Mouse (Mus musculus) stomach, embryonic 14.5 days (tissue): Measurements from ENCODE around the gene Mllt3. TPM values are rescaled to one million over a fixed set of nuclear protein-coding genes. Genes with fewer than 3 reads are reported as not detected.

ENCODE experiments used
- ATAC-seq: fragments of 200-750 bp; cut with Nextera tagmentation; 2 replicates; pipeline ENCODE4 v1.8.0; 2017; ENCODE audit warnings: low read depth, moderate TSS enrichment; ENCODE audit not compliant: insufficient number of reproducible peaks, insufficient read depth, low FRiP score
- H3K27ac ChIP-seq: fragments of 300-500 bp; sonication (generic); 2 replicates; pipeline ENCODE4 v1.5.1; 2014; ENCODE audit warnings: mild to moderate bottlenecking, low read length, moderate library complexity, mixed read lengths
- H3K27me3 ChIP-seq: fragments of 300-500 bp; sonication (generic); 2 replicates; pipeline ENCODE4 v1.6.1; 2014; ENCODE audit warnings: low read length, control low read depth, mixed read lengths; ENCODE audit not compliant: control insufficient read depth, insufficient read depth
- H3K36me3 ChIP-seq: fragments of 300-500 bp; sonication (generic); 2 replicates; pipeline ENCODE4 v1.6.1; 2014; ENCODE audit warnings: mild to moderate bottlenecking, control low read depth, low read length, moderate library complexity, mixed read lengths; ENCODE audit not compliant: control insufficient read depth, insufficient read depth
- H3K4me1 ChIP-seq: fragments of 300-500 bp; sonication (generic); 2 replicates; pipeline ENCODE4 v1.6.1; 2014; ENCODE audit warnings: low read length, control low read depth, mixed read lengths; ENCODE audit not compliant: control insufficient read depth, insufficient read depth
- H3K4me2 ChIP-seq: fragments of 300-500 bp; sonication (generic); replicated peaks from 2 replicates; pipeline ENCODE4 v1.6.1; 2014; ENCODE audit warnings: low read depth, low read length, control low read depth
- H3K4me3 ChIP-seq: fragments of 300-500 bp; sonication (generic); 2 replicates; pipeline ENCODE4 v1.5.1; 2014; ENCODE audit warnings: low read depth, low read length, control low read depth
- H3K9ac ChIP-seq: fragments of 300-500 bp; sonication (generic); replicated peaks from 2 replicates; pipeline ENCODE4 v1.6.1; 2014; ENCODE audit warnings: low read depth, mild to moderate bottlenecking, control low read depth, low read length, moderate library complexity, mixed read lengths
- H3K9me3 ChIP-seq: fragments of 300-500 bp; sonication (generic); 2 replicates; pipeline ENCODE4 v1.6.1; 2016; ENCODE audit warnings: low read depth, low read length, control low read depth; ENCODE audit not compliant: control insufficient read depth
- WGBS: fragments of 180-500 bp; shearing (Covaris S2); extraction: QIAGEN DNeasy Blood & Tissue Kit; methylation state at CpG from one replicate; pipeline ENCODE4 v1.1.7; 2014; 5-methylcytosine and 5-hydroxymethylcytosine counted together
- polyA plus RNA-seq: library from polyadenylated mRNA; unstranded; fragments of >200 nt; fragmentation: Nextera tagmentation; extraction: Ambion mirVana; gene quantifications from 2 replicates; pipeline ENCODE4 v1.2.1, GENCODE M21; 2014

Gene Mllt3
- polyA plus RNA-seq, 1 experiment from 2014 or later = 43.1 TPM

DNA sequence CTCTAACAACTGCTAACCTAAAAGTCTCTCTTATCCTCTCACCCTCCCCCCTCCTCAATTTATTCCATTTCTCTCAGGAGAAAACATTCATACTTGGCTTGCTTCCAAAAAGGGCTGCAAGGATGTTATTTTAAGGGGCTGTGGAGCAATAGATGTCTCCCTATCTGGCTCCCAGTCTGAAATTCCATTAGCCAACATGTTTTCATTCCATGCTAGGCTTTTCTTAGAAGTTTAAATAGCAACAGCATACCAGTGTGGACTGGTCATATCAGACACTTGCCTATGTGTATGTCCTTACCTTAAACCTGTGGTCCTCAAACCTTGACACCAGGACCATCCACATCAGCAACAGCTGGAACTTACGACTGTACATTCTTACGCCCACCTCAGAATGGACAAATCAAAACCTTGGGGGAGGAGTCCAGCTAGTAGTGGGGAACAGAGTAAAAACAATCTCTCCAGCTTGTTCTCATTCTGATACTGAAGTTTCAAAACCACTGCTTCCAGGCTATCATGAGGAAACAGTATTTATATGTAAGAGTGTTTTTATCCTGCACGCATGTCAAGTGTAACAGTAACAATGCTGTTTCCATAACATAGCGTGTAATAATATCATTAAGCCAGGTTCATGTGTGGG is 99.3 kb downstream of the Mllt3 start:
- Histone ChIP-seq H3K4me2 (no peak overlapping the region), H3K4me3 (no peak overlapping the region), H3K27ac (no peak overlapping the region), H3K9ac (no peak overlapping the region), H3K9me3 (no peaks in the 10 kb centered on the region), H3K36me3 (no peaks in the 10 kb centered on the region), H3K27me3 (no peaks in the 10 kb centered on the region), H3K4me1 (peaks cover 20% of the 10 kb centered on the region; the same call in 1 of the 2 replicates)
- WGBS = 60% methylated on average over 4 of the region's 4 CpGs
- 0 out of 2 replicates have a peak, but pooled peaks have one; percentile 33 for ATAC-seq

GRCm38 (mm10) chr4:87930356-87931245 is 102.6 kb downstream of the Mllt3 start:
- H3K4me3 ChIP-seq = no peak overlapping the region
- H3K27ac ChIP-seq = no peak overlapping the region
- H3K4me2 ChIP-seq = no peak overlapping the region
- H3K9ac ChIP-seq = no peak overlapping the region
- no peak for ATAC-seq
- peaks cover 22% of the 10 kb centered on the region; the same call in 1 of the 2 replicates for H3K4me1 ChIP-seq
- H3K36me3 ChIP-seq = no peaks in the 10 kb centered on the region
- H3K9me3 ChIP-seq = no peaks in the 10 kb centered on the region
- H3K27me3 ChIP-seq = no peaks in the 10 kb centered on the region
- WGBS = 83% methylated on average over 8 of the region's 8 CpGs

DNA sequence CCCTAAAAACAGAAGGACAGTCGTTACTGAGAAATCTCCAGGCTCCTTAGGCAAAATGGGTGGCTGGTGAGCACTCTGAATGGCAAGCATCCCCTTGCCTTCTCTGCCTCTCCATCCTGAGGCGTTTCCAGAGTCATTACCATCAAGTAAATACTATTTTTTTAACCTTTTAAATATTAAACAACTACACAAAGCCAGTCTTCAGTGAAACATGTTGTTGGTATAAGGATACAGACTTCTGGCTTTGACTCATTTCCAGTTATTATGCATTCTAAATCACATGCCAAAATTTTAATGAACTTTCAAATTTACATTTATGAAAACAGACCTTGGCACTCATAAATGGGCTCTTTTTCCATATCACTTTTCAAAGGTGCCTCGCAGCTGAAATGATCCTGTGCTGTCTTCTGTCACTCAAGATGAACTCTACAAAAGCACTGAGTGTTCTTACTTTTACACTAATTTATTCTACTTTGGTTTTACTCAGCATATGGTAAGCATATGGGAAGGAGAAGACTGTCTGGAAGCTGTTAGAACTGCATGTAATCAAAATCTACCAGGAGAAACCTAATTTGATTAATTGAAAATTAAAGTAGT is 104.5 kb downstream of the Mllt3 start:
- H3K27ac ChIP-seq = no peak overlapping the region
- no peak for ATAC-seq
- 59% methylated on average over 3 of the region's 3 CpGs for WGBS
- no peak overlapping the region for H3K9ac ChIP-seq
- H3K4me1 ChIP-seq = peaks cover 6% of the 10 kb centered on the region; the same call in 1 of the 2 replicates
- no peak overlapping the region for H3K4me2 ChIP-seq
- no peaks in the 10 kb centered on the region for H3K27me3 ChIP-seq
- H3K36me3 ChIP-seq = no peaks in the 10 kb centered on the region
- no peaks in the 10 kb centered on the region for H3K9me3 ChIP-seq
- H3K4me3 ChIP-seq = no peak overlapping the region

- ATAC-seq = no peak
These were observed 105.8 kb downstream of the Mllt3 start for GRCm38 (mm10) chr4:87927354-87927753.

GRCm38 (mm10) chr4:87920664-87921063 is 112.5 kb downstream of the Mllt3 start:
- Histone ChIP-seq H3K9me3 (no peaks in the 10 kb centered on the region), H3K4me2 (no peak overlapping the region), H3K9ac (no peak overlapping the region), H3K4me1 (0 out of 2 replicates have a peak, but pooled peaks cover 7% of the 10 kb centered on the region), H3K27me3 (no peaks in the 10 kb centered on the region), H3K36me3 (no peaks in the 10 kb centered on the region), H3K4me3 (no peak overlapping the region), H3K27ac (no peak overlapping the region)
- no peak for ATAC-seq
- WGBS = 68% methylated on average over 8 of the region's 8 CpGs

More at GRCm38 (mm10) chr4:87927354-87927753, 105.8 kb downstream of the Mllt3 start:
- no peaks in the 10 kb centered on the region for H3K36me3 ChIP-seq
- H3K4me2 ChIP-seq = no peak overlapping the region
- no peak overlapping the region for H3K4me3 ChIP-seq
- H3K9ac ChIP-seq = no peak overlapping the region
- H3K27me3 ChIP-seq = no peaks in the 10 kb centered on the region
- WGBS = 38% methylated on average over 10 of the region's 10 CpGs
- H3K9me3 ChIP-seq = no peaks in the 10 kb centered on the region
- H3K4me1 ChIP-seq = 0 out of 2 replicates have a peak, but pooled peaks cover 4% of the 10 kb centered on the region
- no peak overlapping the region for H3K27ac ChIP-seq

DNA sequence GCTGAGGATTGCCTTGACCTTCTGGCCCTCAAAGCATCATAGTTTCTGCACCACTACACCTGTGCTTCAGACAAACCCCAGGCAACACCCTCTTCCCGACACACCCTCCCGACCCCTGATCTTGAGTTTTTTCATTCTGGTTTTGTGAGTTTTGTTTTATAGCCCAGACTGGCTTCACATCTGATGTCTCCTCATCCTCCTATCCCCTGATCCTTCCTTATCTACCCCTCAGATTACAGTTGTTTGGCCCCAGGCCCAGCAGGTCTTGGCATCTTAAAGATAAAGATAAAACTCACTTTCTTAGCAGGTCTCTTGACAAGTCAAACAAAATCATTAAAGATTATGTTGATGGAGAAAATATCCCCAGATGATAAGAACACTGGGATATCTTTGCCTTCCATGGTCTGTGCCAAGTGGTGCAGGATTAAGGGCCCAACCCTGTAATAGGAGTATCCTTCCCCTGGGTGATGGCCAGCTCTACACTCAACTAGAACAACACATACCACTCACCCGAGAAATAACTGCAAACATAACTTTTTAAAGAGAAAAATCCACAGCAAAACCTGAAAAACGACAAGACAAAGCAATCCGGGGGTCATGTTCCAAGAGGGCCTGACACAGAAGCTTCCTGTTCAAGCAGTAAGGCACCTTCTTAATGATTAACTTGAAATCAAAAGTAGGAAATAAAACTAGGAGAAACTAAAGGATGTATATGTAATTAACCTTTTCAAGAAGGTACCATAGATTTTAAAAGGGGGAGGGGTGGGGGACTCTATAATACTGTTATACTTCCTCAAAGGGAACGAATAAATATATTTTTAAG is 121.8 kb downstream of the Mllt3 start:
- no peaks in the 10 kb centered on the region for H3K27me3 ChIP-seq
- no peaks in the 10 kb centered on the region for H3K36me3 ChIP-seq
- peaks cover 11% of the 10 kb centered on the region for H3K4me1 ChIP-seq
- no peak overlapping the region for H3K4me3 ChIP-seq
- 55% methylated on average over 6 of the region's 6 CpGs for WGBS
- no peaks in the 10 kb centered on the region for H3K9me3 ChIP-seq
- 0 out of 2 replicates have a peak, but pooled peaks have one; percentile 63 for ATAC-seq
- no peak overlapping the region for H3K4me2 ChIP-seq
- peak overlapping the region; percentile 28; the same call in 1 of the 2 replicates for H3K27ac ChIP-seq
- H3K9ac ChIP-seq = no peak overlapping the region

DNA sequence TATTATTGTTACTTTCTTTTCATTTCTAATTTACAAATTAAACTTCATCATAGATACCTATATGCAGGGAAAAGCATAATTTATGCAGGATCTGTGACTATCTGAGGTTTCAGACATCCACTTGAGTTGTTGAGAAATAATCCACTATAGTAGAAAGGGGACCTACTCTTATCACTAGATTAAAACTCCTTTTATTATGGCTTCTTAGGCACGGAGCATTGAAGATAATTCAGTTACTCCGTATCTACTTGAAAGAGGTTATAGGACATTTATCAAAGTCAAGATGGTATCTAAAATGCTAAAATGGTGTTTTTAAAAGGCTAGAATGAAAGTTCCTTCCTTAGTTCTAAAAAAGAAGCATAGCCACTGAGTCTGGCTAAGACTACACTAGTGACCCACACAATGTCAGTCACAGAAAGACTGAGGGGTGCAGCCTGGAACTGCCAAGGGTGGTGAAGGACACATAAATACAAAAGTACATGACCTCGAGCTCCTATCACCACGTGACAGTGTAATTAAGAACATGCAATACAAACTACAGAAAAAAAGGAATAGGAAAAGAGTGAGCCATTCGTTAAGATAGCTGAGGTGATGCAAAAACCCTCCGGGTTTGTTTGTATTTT is 127.9 kb downstream of the Mllt3 start:
- Histone ChIP-seq H3K36me3 (no peaks in the 10 kb centered on the region), H3K4me3 (no peak overlapping the region), H3K9ac (no peak overlapping the region), H3K27ac (no peak overlapping the region), H3K27me3 (no peaks in the 10 kb centered on the region), H3K9me3 (no peaks in the 10 kb centered on the region), H3K4me2 (no peak overlapping the region), H3K4me1 (no peaks in the 10 kb centered on the region)
- WGBS = 45% methylated on average over 6 of the region's 6 CpGs
- ATAC-seq = no peak
